Mouse (Mus musculus): ENCODE results near the gene Hgfac.

GRCm38 (mm10) chr5:35041268-35041829, at the start of gene Hgfac:
- no peak for TF ChIP-seq CTCF (IDR thresholded peaks at IDR 0.05; ENCODE audit: insufficient read depth, low read length)
- no peak for TF ChIP-seq POLR2A (IDR thresholded peaks at IDR 0.05; ENCODE audit: borderline replicate concordance, extremely low read depth, low read depth, low read length)

Data from lung, adult 2 months (tissue).